Mouse (Mus musculus): ENCODE data around the gene Cyp2ab1. TPM values are rescaled to one million over a fixed set of nuclear protein-coding genes. Genes with fewer than 3 reads are reported as not detected.
"Not testable (repeated sequence)": the region's sequence is repeated elsewhere in the genome, so short reads cannot be mapped to it uniquely, and the experiment has no call there.

Cyp2ab1 gene
- polyA plus RNA-seq (2014; fragmentation: Nextera tagmentation; extraction: Ambion mirVana), result not detected in 2 replicates

DNA sequence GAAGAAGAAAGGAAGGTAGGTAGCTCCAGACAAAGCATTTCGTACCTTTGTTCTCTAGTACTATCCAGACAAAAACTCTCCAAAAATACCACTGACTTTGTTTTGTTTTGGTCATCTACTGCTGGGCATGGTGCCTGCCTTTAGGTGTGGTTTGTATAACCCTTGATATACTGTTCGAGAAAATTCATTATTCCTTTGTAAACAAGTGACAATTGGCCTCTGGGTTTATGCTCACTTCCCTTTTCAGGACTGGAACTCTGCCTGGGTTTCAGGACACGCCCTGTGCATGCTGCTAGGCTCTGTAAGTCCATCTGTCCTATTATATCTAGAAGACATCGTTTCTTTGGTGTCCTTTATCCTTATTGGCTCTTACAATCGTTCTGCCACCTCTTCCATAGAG is at the start of gene Cyp2ab1:
TSS of gene Cyp2ab1 (minus strand) at position 119 of the 400 bp plus-strand sequence.
- 58% methylated on average over 5 of the region's 5 CpGs for WGBS
- H3K9ac ChIP-seq (ENCODE audit: low read depth, low read length), result no peak within 1 kb of the TSS
- ATAC-seq (replicated peaks; ENCODE audit: low FRiP score) (no peak), DNase-seq (ENCODE audit: low spot score) (no peak)
- no peaks in the 10 kb centered on the region for H3K27me3 ChIP-seq (replicated peaks; ENCODE audit: control insufficient read depth, insufficient read depth, low read length)
- H3K4me2 ChIP-seq, result no peak within 1 kb of the TSS
- H3K27ac ChIP-seq (ENCODE audit: low read depth, low read length), result no peak within 1 kb of the TSS
- H3K9me3 ChIP-seq (ENCODE audit: control insufficient read depth, low read length), result no peaks in the 10 kb centered on the region
- H3K4me3 ChIP-seq (ENCODE audit: low read depth, low read length), result no peak within 1 kb of the TSS
- 0 out of 2 replicates have a peak, but pooled peaks cover 3% of the 10 kb centered on the region for H3K36me3 ChIP-seq (ENCODE audit: control insufficient read depth, insufficient read depth, low read length)
- H3K4me1 ChIP-seq (replicated peaks; ENCODE audit: control insufficient read depth, insufficient read depth, low read length), result no peaks in the 10 kb centered on the region

DNA sequence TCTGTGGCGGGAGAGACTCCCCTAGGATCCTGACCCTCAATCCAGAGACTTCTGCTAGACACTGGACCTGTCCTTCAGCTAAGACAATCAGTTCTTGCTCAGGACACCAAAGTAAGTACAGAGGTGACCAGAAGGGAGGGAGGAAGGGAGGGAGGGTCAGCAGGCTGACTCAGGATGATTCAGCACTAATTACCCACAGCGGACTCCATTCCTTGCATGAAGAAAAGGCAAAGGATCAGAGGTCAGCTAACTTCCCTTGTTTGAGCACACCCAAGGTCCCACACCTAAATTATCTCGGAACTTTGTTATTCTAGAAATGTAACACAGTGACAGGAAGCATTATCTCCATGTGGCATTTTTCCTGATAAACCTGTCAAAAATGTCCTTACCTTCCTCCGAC is 46.5 kb upstream of the Cyp2ab1 start:
- peaks cover 26% of the 10 kb centered on the region for H3K36me3 ChIP-seq (ENCODE audit: control insufficient read depth, insufficient read depth, low read length)
- H3K27me3 ChIP-seq (replicated peaks; ENCODE audit: control insufficient read depth, insufficient read depth, low read length), result no peaks in the 10 kb centered on the region
- DNase-seq (ENCODE audit: low spot score) (no peak), ATAC-seq (replicated peaks; ENCODE audit: low FRiP score) (peak; percentile 49; the same call in 1 of the 2 replicates)
- WGBS, result 46% methylated on average over 4 of the region's 4 CpGs
- no peak overlapping the region for H3K4me2 ChIP-seq
- no peak overlapping the region for H3K4me3 ChIP-seq (ENCODE audit: low read depth, low read length)
- no peaks in the 10 kb centered on the region for H3K9me3 ChIP-seq (ENCODE audit: control insufficient read depth, low read length)
- no peak overlapping the region for H3K9ac ChIP-seq (ENCODE audit: low read depth, low read length)
- H3K4me1 ChIP-seq (replicated peaks; ENCODE audit: control insufficient read depth, insufficient read depth, low read length), result peaks cover 4% of the 10 kb centered on the region
- peak overlapping the region; percentile 19 for H3K27ac ChIP-seq (ENCODE audit: low read depth, low read length)

DNA sequence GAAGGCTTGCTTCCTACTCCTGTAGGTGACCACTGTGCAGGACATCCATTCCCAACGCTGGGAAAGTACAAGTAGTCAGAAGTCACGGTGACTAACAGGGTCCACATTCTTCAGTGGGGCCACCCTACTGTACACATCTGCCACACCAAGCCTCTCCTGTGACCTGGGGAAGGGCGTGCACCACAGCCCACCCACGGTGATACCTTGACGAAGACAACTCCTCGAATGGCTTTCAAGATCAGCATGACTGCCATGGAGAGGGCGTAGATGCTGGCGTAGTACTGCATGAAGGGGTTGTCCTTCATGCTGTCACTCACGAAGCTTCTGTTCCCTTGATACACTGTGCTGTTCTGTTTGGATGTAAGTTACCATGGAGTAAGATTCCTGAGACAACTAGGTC is 43.0 kb upstream of the Cyp2ab1 start:
- Histone ChIP-seq H3K36me3 (ENCODE audit: control insufficient read depth, insufficient read depth, low read length) (peaks cover 31% of the 10 kb centered on the region; the same call in 1 of the 2 replicates), H3K27me3 (replicated peaks; ENCODE audit: control insufficient read depth, insufficient read depth, low read length) (no peaks in the 10 kb centered on the region), H3K4me3 (ENCODE audit: low read depth, low read length) (no peak overlapping the region), H3K4me2 (no peak overlapping the region), H3K27ac (ENCODE audit: low read depth, low read length) (no peak overlapping the region), H3K9ac (ENCODE audit: low read depth, low read length) (no peak overlapping the region), H3K4me1 (replicated peaks; ENCODE audit: control insufficient read depth, insufficient read depth, low read length) (peaks cover 4% of the 10 kb centered on the region), H3K9me3 (ENCODE audit: control insufficient read depth, low read length) (no peaks in the 10 kb centered on the region)
- no peak for ATAC-seq (replicated peaks; ENCODE audit: low FRiP score)
- WGBS, result 94% methylated on average over 9 of the region's 9 CpGs
- no peak for DNase-seq (ENCODE audit: low spot score)

DNA sequence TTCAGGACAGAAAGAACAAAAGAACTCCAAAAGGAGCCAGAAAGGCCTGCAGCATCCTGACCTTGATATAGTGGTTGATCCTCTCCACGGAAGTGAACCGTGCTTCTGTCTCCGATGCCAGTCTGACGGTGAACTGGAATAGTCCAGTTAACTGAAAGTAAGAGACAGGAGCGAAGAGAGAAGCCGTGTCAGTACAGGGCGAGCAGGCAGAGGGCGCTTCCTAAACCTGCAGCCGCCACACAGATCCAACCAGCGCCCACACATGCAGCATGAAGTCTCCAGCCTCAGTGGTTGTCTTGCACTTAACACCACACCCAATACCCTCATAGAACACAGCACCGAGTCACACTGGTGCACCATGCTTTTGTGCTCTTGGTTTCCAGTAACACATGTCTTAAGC is 36.9 kb upstream of the Cyp2ab1 start:
- no peak overlapping the region for H3K4me3 ChIP-seq (ENCODE audit: low read depth, low read length)
- ATAC-seq (replicated peaks; ENCODE audit: low FRiP score) (no peak), DNase-seq (ENCODE audit: low spot score) (no peak)
- H3K36me3 ChIP-seq (ENCODE audit: control insufficient read depth, insufficient read depth, low read length), result peaks cover 36% of the 10 kb centered on the region; the same call in 1 of the 2 replicates
- H3K4me2 ChIP-seq, result no peak overlapping the region
- no peaks in the 10 kb centered on the region for H3K4me1 ChIP-seq (replicated peaks; ENCODE audit: control insufficient read depth, insufficient read depth, low read length)
- H3K27ac ChIP-seq (ENCODE audit: low read depth, low read length), result no peak overlapping the region
- no peaks in the 10 kb centered on the region for H3K27me3 ChIP-seq (replicated peaks; ENCODE audit: control insufficient read depth, insufficient read depth, low read length)
- H3K9me3 ChIP-seq (ENCODE audit: control insufficient read depth, low read length), result no peaks in the 10 kb centered on the region
- H3K9ac ChIP-seq (ENCODE audit: low read depth, low read length), result no peak overlapping the region
- WGBS, result 88% methylated on average over 11 of the region's 11 CpGs

DNA sequence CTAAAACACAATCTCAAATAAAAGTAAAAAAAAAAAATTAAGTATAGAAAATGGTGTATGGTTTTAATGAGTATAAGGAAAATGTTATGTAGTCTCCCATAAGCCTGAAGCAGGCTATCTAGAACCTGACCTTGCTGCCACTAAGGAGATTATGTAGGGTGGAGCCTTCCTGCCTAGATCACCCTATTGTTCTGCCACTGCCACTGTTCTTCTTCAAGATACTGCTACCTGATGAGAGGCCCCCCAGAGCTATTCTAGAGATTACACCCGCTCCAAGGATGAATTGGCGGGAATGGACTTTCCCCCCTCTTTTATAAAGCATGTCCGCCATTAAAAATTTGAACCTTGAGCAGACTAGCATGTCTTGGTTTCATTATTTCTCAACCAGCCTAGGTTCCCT is 36.3 kb upstream of the Cyp2ab1 start:
- H3K36me3 ChIP-seq (ENCODE audit: control insufficient read depth, insufficient read depth, low read length), result peaks cover 36% of the 10 kb centered on the region; the same call in 1 of the 2 replicates
- ATAC-seq (replicated peaks; ENCODE audit: low FRiP score), result not testable (repeated sequence)
- WGBS, result 90% methylated on average over 3 of the region's 3 CpGs

DNA sequence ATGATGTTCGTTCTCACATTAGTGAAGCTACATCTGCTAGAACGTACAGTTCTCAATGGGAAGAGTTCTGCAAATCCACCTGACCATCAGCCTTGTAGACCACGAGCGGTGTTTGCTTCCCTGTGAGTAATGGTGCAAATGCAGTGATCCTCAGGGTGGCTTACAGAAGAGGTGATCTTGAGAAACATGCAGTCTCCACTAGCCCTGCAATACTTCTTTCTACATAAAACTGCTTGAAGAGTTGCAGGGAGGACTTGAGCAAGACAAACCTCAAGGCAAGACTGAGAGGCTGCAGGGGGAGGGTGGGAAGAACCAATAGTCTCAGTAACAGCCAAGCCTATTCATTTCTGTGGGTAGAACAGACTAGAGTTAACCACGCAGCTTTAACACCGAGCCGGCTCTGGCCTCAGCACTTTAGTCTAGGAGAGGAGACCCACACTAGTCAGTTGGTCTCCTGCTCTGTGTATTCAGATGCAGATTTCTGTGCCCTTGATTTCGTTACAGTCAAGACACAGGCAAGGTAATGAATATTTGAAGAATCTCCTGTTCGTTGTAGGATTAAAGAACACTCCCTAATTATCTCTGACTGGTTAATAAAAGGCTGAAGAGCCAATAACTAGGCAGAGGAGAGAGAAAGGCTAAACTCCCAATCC is 34.6 kb upstream of the Cyp2ab1 start:
- Histone ChIP-seq H3K4me3 (ENCODE audit: low read depth, low read length) (no peak overlapping the region), H3K9ac (ENCODE audit: low read depth, low read length) (no peak overlapping the region), H3K27ac (ENCODE audit: low read depth, low read length) (no peak overlapping the region), H3K27me3 (replicated peaks; ENCODE audit: control insufficient read depth, insufficient read depth, low read length) (no peaks in the 10 kb centered on the region), H3K9me3 (ENCODE audit: control insufficient read depth, low read length) (no peaks in the 10 kb centered on the region), H3K36me3 (ENCODE audit: control insufficient read depth, insufficient read depth, low read length) (peaks cover 38% of the 10 kb centered on the region; the same call in 1 of the 2 replicates), H3K4me2 (no peak overlapping the region), H3K4me1 (replicated peaks; ENCODE audit: control insufficient read depth, insufficient read depth, low read length) (no peaks in the 10 kb centered on the region)
- WGBS, result 88% methylated on average over 9 of the region's 9 CpGs
- no peak for ATAC-seq (replicated peaks; ENCODE audit: low FRiP score)
- DNase-seq (ENCODE audit: low spot score), result no peak

More for the DNA sequence above, 36.3 kb upstream of the Cyp2ab1 start:
- H3K9ac ChIP-seq (ENCODE audit: low read depth, low read length); H3K4me3 ChIP-seq (ENCODE audit: low read depth, low read length); H3K4me1 ChIP-seq (replicated peaks; ENCODE audit: control insufficient read depth, insufficient read depth, low read length); H3K9me3 ChIP-seq (ENCODE audit: control insufficient read depth, low read length); DNase-seq (ENCODE audit: low spot score); H3K4me2 ChIP-seq; H3K27me3 ChIP-seq (replicated peaks; ENCODE audit: control insufficient read depth, insufficient read depth, low read length); H3K27ac ChIP-seq (ENCODE audit: low read depth, low read length): not testable (repeated sequence)

DNA sequence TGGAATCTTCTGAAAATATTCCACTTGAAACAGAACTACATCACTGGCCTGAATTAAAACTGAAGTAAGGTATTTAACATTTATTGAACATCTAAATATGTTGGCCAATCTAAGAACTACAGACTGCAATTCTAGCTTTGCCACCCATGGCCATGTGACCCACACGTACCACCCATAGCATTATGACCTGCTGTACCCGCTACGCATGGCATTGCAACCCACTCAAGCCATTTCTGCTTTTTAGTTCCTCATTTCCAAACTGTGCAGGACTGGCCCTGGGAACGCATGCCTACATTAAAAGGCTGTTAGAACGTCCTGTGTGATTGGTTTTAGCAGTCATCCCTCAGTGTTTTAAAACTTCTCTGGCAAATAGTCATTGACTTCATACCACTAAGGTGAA is 32.6 kb upstream of the Cyp2ab1 start:
- H3K36me3 ChIP-seq (ENCODE audit: control insufficient read depth, insufficient read depth, low read length), result peaks cover 27% of the 10 kb centered on the region; the same call in 1 of the 2 replicates
- 81% methylated on average over 5 of the region's 5 CpGs for WGBS
- ATAC-seq (replicated peaks; ENCODE audit: low FRiP score), result no peak
- no peak overlapping the region for H3K9ac ChIP-seq (ENCODE audit: low read depth, low read length)
- no peaks in the 10 kb centered on the region for H3K9me3 ChIP-seq (ENCODE audit: control insufficient read depth, low read length)
- no peak overlapping the region for H3K4me3 ChIP-seq (ENCODE audit: low read depth, low read length)
- no peak for DNase-seq (ENCODE audit: low spot score)
- no peaks in the 10 kb centered on the region for H3K4me1 ChIP-seq (replicated peaks; ENCODE audit: control insufficient read depth, insufficient read depth, low read length)
- no peak overlapping the region for H3K4me2 ChIP-seq
- no peak overlapping the region for H3K27ac ChIP-seq (ENCODE audit: low read depth, low read length)
- H3K27me3 ChIP-seq (replicated peaks; ENCODE audit: control insufficient read depth, insufficient read depth, low read length), result no peaks in the 10 kb centered on the region

DNA sequence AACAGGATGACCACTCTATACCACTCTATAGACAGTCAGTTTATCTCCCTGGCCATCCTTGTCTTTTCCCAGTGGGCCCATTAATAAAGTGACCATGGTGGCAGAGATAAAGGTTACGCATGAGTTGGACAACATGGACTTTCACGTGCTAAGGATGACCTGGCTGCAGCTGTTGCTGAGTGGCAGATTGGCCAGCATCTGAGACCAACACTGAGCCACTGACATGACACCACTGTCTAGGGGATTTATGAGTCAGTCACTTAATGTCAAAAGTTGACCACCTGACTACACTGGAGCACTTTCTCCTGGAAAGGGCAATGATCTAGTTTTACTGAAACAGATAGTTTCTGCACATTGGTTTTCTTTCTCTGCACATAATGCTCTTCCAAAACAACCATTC is 29.6 kb upstream of the Cyp2ab1 start:
- H3K27me3 ChIP-seq (replicated peaks; ENCODE audit: control insufficient read depth, insufficient read depth, low read length), result no peaks in the 10 kb centered on the region
- no peak overlapping the region for H3K27ac ChIP-seq (ENCODE audit: low read depth, low read length)
- ATAC-seq (replicated peaks; ENCODE audit: low FRiP score) (no peak), DNase-seq (ENCODE audit: low spot score) (no peak)
- no peak overlapping the region for H3K4me2 ChIP-seq
- no peaks in the 10 kb centered on the region for H3K4me1 ChIP-seq (replicated peaks; ENCODE audit: control insufficient read depth, insufficient read depth, low read length)
- no peak overlapping the region for H3K9ac ChIP-seq (ENCODE audit: low read depth, low read length)
- 82% methylated on average over 2 of the region's 2 CpGs for WGBS
- H3K9me3 ChIP-seq (ENCODE audit: control insufficient read depth, low read length), result no peaks in the 10 kb centered on the region
- no peak overlapping the region for H3K4me3 ChIP-seq (ENCODE audit: low read depth, low read length)
- peaks cover 23% of the 10 kb centered on the region; the same call in 1 of the 2 replicates for H3K36me3 ChIP-seq (ENCODE audit: control insufficient read depth, insufficient read depth, low read length)

DNA sequence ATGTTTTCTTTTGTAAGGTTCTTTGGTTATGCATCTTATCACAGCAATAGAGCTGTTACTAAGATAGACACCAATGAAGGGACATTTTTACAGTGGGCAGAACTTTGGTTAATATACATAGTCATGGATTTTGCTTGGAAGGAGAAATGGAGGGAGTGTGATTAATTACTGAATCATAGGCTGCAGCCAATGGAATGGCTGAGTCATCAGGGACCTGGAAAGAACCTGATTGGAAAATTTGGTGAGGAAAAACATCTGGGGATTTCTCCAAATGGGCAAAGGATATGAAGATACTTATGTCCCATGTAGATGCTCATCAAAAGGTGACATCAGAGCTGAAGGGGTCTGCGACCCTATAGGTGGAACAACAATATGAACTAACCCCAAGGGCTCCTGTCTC is 28.8 kb upstream of the Cyp2ab1 start:
- DNase-seq (ENCODE audit: low spot score), result no peak
- no peak for ATAC-seq (replicated peaks; ENCODE audit: low FRiP score)
- 97% methylated on average over 1 of the region's 1 CpGs for WGBS
- no peak overlapping the region for H3K27ac ChIP-seq (ENCODE audit: low read depth, low read length)
- no peak overlapping the region for H3K9ac ChIP-seq (ENCODE audit: low read depth, low read length)
- H3K4me1 ChIP-seq (replicated peaks; ENCODE audit: control insufficient read depth, insufficient read depth, low read length), result no peaks in the 10 kb centered on the region
- H3K27me3 ChIP-seq (replicated peaks; ENCODE audit: control insufficient read depth, insufficient read depth, low read length), result no peaks in the 10 kb centered on the region
- no peaks in the 10 kb centered on the region for H3K9me3 ChIP-seq (ENCODE audit: control insufficient read depth, low read length)
- H3K4me3 ChIP-seq (ENCODE audit: low read depth, low read length), result no peak overlapping the region
- peaks cover 23% of the 10 kb centered on the region; the same call in 1 of the 2 replicates for H3K36me3 ChIP-seq (ENCODE audit: control insufficient read depth, insufficient read depth, low read length)
- H3K4me2 ChIP-seq, result no peak overlapping the region
